Mouse (Mus musculus) layer of hippocampus, adult 9-11 months (tissue): ENCODE results near the gene Tedc2.
A peak's percentile ranks its signal among the peaks of the same experiment; 100 is the strongest.

Experiments
- DNase-seq: peaks from one replicate; pipeline ENCODE4 v3.0.0; 2022

The Tedc2 gene

DNA sequence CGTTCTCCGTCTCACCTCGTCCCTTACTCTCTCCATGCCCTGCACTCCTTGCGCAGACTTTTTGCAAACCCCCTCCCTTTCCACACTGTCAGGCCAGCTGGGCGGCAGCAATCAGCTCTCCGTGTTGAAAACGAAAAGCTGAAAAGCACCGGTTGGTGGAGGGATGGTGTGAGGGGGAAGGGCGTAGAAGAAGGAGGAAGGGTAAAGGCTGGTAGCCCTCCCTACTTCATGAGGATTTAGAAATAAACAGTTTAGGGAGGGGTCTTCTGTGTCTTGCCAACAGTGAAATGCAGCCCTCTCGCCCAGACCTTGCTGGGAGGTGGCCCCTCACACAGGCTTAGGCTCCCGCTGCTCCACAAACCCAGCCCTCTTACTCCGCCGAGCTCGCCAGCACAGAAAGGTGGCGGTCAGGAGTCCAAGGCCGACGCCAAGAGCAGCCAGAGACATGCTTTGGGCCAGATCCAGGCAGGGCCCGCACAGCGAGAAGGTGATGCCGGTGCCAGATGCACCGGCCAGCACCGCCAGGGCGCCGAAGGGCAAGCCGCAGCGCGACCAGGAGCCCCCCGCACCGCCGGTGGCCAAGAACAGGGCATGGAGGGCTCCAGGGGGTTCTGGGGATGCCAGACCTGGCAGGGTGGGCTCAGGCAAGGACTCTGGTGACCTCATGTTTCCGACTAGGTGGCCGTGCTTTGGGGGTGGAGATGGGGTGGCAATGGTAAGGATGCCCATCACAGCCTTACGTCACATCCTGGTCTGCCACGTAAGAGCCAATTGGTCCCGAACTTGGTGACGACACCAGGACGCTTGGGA, 8.8 kb downstream of the Tedc2 start:
- DNase-seq = peak; percentile 92

DNA sequence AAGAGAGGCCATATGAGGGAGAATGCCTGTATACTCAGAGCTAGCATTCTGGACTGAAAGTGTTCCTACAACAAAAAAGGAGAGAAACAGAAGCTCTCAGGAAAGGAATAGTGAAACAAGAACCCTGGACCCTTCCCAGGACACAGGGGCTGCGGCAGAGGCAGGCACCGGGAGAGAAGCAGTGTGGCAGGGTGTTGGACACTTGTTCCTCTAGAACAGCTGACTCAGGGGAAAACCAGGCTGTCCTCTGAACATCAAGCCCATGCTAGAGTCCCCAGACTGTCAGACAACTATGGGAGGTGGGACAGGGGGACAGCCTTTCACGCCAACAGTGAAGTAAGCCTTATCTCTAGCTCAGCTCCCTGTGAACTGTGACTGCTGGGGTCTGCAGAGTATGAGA, 10.1 kb downstream of the Tedc2 start:
- DNase-seq = no peak

DNA sequence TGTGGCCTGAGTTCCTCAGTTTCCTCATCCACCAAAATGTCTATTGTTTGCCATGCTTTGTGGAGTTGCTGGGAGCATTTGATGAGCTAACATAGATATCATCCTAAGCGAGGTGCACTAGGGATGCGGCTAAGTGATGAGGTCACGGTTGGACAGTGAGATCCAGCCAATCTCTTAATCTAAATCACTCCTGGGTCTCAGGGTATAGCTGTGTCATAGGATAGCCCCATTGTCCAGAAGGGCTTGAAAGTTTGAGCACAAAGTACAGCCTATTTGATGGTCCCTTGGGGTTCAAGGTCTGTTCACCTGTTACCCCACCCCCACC, 10.8 kb downstream of the Tedc2 start:
- no peak for DNase-seq

DNA sequence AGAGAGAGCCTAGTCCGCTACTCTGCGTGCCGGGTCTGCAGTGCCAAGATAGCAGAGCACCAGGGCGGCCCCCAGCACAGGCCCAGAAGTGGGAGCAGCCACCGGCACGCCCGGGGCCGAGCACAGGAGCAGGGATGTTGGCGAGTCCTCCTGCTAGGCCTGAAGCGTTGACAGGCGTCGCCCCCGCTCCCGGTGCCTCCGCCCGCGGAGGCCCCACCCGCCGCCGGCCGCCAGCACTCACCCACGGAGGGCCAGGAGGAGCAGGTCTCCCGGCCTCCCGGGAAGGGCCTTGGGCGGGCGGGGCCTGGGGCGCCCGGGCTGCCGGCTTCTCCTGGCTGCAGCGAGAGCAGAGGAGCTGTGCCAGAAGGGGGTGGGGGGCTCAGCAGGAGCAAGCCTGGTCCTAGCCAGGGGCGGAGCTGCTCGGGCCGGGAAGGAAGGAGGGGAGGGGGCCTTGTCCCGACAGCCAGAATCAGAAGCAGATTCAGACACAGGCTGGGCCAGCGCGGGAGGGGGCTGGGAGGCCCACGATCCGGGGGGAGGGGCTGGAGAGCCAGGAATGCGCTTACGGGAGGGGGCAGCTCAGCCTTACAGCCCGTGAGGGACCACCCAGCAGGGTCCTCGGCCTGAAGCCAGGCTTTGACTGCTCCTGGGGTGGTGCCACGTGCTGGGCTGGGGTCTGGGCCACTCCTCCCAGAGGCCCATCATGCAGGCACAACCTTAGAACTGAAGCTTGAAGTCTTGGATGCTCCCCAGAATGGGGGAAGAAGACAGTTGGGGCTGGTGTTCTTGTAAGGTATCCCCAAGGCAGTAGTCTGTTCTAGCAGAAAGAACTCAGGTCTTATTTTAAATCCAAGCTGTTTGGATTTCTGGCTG, 11.4 kb downstream of the Tedc2 start, which contains the start of gene Ntn3:
Ntn3 (minus strand) TSS at position 489 of the 873 bp plus-strand sequence.
- peak; percentile 38 for DNase-seq

DNA sequence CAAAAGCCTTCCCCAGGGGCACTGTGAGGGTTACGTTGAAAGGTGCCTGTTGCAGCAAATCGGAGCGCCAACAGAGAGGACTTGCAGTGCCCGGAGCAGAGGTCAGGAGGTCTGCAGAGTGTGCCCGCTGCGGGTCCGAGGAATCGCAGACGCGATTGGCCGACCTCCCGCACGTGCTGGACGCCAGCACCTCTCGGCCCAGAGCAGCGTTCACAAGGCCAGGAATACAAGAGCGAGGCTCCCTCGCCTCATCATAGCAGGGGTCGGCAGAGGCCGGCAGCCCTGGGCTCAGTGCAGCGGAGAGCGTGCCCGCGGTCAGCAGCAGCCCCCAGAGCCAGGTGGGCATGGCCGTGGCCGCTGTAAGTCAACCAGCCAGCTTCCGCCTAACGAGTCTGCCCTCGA, 12.0 kb downstream of the Tedc2 start:
- DNase-seq = no peak

DNA sequence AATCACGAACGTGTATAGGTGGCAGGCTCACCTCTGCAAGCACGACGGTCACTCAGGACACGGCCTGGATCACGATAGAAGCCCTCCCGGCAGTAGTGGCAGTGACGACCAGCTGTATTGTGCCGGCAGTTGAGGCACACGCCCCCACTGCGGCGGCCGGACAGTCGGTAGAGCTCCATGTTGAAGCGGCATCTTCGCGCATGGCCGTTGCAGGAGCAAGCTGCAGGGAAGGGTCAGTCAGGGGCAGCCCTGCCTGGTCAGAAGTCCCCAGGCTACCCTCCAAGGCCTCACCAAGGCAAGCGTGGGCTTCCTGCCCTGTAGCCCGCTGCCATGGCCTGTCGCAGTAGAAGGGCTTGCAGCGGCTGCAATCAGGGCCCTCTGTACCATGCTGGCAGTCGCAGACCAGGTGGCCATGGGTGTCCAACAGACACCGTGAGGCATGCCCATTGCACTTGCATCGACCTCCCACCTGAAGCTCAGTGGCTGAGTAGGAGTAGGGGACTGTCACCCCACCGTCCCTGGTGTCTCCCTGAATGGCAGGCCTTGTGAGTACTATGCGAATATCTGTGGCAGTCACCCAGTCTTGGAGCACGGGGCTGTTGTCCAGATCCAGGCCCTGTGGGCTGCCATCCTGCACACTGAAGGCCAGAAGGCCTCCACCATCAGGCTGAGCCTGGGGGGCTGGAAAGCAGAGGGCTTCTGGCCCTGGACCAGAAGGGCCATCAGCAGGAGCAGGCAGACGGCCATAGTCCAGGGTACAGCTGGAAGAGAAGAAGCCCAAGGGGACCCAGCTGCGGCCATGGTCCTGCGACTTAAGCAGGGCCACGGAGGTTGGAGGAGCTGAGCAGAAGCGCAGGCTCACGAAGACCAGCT, 12.6 kb downstream of the Tedc2 start:
- no peak for DNase-seq

DNA sequence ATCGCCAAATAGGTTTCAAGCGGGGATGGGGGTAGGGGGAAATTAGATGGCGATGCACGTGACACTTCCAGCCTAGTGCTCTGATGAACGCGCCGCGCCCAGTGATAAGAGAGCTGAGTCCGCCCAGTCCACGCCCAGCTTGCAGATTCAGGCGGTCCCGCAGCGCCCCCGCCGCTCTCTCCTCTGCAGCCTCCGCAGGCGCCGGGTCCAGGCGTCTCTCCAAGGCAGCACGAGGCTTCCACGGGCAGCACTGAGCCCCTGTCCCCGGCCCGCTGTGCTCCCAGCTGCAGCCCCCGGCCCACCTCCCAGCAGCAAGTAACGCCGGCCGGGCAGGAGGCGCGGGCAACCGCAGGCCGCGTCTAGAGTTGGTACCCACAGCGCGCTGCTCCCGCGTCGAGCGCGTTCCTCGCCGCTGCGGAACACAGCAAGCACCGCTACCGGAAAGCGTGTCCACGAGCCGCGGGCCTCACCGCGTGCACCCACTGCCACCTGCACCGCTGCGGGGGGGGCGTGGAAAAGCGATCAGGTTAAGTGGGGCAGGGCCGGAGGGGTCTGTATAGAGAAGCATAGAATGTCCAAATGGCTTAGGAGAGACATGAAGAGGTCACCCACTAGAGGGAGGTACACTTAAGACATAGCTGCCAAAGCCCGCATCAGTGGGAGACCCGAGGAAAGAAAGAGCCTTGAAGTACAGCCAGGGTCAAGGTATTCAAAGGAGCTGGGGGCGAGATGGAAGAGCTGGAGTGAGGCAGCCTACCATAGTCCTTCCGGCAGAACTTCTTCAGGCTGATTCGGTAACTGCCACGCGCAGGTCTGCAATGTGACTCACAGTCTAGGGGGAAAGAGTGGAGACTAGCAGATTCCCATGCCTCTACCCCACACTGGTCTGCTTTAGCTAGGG, 13.9 kb downstream of the Tedc2 start:
- peak; percentile 84 for DNase-seq

DNA sequence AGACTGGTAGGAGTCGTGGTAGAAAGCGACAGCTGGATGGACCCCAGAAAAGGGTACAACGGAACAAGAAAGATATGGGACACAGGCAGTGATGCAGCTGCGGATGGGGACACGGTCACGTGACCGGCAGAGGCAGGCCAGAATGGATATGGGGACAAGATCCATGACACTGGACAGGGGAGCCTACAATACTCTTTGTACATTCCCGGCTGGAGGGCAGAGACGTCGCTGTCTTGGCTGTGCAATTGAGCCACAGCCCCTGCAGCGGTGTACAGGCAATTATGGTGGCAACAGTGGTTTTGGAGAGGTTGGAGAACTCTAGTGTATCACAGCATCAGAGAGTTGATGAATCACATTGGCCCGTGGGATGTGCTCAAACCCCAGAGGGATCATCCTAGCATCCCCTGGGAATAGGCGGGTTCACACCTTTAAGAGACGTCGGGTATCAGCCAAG, 14.7 kb downstream of the Tedc2 start:
- DNase-seq = peak; percentile 75

DNA sequence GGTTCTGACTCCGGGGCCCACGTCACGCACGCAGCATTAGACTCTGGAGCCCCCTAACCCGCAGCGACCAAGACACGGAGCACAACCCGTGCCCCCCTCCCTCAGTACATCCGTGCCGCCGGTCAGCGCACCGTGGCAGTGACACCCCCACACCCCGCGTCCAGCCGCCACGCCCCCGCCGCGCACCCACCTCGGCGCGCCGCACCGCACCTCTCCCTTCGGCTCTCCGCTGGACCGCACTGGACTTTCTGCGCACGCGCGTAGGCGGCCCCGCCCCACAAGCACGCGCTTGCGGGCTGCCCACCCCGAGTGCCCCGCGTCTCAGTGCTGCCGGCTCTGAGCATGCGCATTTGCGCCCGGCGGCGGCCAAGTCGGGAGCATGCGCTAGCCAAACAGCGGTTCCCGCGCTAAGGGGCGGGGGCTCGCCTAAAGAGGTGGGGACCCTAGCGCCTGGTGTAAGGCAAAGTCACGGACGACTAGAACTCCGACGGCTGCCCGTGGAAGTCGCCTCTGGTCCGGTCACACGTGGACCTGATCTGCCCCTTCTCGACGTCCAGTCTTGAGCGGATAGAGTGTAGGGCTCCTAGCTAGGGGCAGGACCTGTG, 15.3 kb downstream of the Tedc2 start, which contains the start of gene Tbc1d24:
Tbc1d24 (minus strand) TSS at position 279 of the 605 bp plus-strand sequence.
- DNase-seq = peak; percentile 95

DNA sequence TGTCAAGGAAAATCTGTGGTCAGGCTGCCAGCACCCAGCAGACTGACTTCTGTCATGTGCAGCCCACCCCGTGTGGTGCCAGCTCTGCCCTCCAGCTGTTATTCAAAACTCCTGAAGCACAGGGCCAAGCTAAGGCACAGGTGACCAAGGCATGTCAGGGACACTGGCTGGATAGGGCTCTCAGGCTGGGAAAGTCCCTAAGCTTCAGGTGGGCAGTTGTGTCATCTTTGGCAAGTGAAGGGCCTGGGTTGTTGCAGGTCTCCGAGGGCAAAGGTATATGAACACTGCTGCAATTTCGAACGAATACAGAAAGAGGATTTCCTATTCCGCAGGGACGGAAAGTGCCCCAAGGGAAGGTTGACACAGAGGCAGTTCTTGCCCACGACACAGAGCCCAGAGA, 15.8 kb downstream of the Tedc2 start:
- DNase-seq = no peak

DNA sequence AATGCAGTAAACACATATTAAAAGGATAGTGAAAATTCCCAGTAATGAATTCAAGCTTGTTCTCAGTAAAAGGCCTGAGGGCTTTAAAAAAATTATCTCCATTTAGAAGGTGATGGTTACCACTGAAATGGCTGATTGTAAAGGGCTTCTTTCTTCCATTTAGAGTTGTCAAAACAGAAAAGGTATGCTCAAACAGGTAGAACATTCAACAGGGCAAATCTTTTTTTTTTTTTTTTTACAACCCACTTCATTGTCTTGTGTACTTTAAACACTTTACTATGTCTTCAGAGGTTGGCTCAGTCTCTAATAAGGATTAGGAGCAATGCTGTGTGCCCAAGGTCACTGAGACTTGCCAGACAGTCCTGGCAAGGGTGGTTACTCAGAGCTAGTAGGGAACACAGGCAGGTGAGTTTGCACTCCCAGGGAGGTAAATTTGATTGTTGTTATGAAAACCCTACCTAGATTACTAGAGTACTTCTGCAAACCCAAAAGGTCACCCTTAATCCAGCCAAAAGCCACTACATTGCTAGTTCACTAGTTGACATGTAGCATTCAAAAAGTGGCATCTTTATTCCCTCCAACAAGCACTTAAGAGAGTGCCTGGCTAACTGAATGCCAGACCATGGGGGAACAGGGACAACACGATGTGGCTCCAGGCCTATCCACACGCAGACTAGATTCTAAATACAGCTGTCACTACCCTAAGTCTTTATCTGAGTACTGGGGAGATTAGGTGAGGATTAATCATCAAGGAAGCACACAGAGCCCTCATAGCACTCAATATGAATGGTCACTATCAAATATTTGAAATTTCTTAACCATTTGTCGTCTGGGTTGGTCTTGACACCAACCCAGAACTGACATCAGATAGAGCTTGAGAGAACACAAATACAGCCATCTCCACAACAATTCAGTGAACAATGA, 16.8 kb downstream of the Tedc2 start:
- DNase-seq = no peak

DNA sequence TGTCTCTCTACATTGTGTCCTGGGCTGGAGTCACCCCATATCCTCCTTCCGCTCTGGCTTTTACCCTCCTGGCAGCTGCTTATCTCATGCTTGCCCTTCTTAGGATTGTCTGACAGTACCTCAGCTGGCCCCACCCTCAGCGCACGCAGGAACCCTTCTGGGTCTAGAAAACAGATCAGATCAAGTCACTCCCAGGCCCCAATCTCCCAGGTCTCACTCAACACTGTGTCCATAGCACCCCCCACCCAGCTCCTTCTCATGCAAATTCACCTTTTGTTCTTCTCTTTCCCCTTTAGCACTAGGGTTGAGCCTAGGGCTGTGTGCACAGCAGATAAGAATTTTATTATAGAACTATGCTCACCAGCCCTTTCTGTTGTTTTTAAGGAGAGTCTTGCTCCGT, 17.6 kb downstream of the Tedc2 start:
- DNase-seq = no peak

DNA sequence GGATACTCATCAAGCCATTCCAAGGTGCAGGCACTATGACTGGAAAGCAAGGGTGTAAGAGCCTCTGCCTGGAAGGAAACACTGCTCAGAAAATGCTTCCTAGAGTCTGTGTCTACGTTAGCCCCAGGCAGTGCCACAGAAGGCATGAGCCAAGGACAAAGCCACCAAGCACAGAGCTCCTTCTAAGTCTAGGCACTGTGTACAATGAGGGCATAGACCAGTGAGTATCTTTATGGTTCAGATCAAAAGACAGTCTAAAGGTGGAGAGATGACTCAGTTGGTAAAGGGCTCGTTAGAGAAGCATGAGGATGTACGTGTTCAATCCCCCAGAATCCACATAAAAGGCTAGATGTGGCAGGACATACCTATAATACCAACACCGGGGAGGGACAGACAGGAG, 19.6 kb downstream of the Tedc2 start:
- no peak for DNase-seq

DNA sequence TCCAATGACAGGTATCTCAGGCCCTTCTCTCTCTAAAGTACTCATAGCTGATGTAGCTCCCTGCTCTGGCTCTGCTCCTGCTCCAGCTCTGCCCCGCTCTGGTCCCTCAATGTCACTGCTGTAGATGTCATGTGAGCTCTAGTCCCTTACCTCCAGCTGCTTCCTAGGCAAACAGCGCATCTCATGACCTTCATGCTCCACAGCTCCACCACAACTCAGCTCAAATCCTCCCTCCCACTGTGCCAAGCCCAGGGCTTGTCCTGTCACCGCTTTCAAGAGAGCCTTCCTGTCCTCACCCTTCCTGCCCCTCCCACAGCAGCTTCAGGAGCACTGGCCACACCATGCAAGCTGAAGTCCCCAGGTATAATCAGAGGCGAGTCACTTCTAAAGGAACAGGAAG, 20.9 kb downstream of the Tedc2 start:
- no peak for DNase-seq

DNA sequence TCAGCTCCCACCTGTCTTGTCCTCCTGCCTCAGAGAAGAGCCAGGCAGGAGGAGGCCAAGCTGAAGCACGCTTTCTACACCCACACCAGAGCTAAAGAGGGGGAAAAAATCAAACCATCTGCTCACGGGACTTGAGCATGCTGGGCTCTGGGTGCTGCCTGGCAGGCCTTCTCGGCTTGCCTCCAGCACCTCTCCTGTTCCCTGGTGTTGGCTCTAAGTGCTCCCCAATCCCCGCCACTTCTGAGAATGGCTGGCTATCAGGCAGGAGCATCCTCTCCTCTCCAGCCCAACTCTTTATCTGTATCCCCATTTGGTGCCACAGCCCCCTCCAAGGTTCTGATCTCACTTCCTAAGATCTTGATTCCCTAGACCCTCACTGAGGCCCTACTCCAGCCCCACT, 21.4 kb downstream of the Tedc2 start:
- DNase-seq = peak; percentile 90

DNA sequence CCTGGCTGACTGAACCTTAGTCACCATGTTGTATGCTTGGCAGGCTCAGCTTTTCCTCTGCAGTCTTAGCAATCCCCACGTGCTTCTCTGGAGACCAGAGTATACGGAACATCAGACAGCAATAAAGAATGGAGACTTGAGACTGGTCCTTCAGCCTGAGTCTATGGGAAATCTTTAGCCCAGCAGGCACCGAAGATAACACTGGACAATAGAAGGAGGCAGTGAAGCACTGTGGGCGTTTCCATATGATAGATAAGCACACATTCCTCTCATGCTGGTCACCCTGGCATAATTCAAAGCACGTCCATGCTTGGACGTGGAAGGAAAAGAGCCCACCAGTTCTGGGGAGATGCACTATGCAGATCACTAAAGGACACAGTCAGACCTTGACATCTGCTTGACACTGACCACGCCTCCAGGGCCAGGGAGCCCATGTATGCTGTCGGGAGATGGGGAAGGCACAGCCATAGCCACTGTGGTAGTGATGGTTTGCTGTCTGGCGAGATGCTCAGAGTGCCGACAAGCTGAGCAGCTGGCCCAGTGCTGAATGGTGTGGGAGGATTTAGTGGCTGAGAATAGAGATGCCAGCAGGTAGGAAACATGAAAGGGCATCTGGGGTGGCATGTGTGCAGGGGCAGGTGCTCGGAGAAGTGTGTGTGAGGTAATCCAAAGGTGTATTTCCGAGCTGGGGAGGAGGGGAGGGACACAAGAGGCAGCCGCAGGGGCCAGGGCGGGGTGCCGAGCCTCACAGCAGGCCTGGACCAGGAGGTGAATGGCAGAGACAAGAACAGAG, 23.4 kb downstream of the Tedc2 start:
- peak; percentile 78 for DNase-seq

DNA sequence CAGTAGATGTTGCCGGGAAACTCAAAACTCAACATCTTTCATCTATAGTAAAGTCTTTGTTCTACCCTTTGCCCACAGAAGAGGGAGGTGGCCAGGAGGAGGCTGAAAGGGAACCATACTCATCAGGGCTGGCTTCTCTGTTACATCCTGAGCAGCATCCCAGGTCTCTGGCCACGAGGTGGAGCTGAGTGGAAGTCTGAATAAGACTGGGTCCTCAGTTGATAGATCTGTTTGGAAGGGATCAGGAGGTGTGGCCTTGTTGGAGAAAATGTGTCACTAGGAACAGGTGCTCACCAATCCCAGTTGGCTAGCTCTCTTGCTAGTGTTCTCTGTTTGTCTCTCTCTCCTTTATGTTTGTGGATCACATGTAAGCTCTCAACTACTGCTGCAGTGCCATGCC, 25.3 kb downstream of the Tedc2 start:
- no peak for DNase-seq

DNA sequence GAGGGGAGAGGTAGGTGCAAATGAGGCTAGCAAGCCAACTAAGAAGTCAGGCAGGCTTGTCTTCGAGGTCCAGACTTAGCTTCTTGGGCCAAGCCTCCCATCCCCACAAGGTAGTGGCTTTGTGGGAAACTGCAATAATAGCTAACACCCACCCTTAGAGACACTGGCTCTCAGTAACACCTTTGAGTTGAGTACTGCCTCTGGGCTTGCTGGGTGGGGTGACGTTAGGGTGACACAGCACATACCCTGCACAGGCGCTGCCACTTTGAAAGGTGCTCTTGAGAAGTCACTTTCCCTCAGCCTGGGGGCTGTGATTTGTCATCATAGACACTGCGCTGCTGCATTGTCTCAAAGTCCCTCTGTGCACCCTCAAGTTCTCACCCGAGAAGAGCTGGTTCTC, 26.9 kb downstream of the Tedc2 start:
- DNase-seq = no peak

DNA sequence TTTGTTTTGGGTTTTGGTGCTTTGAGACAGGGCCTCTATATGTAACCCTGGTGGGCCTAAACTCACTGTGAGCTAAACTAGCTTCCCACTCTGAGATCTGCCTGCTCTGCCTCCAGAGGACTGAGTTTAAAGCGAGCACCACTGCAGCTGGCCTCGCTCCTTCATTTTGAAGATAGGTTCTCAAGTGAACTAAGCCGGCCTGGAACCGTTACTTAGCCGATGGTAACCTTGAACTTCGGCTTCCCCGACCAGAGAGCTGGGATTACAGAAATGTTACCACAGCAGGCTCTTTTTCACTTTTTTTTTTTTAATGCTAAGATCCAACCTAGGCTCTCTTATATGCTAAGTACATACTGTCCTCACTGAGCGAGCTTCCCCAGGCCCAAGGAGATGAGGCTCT, 27.4 kb downstream of the Tedc2 start:
- no peak for DNase-seq

DNA sequence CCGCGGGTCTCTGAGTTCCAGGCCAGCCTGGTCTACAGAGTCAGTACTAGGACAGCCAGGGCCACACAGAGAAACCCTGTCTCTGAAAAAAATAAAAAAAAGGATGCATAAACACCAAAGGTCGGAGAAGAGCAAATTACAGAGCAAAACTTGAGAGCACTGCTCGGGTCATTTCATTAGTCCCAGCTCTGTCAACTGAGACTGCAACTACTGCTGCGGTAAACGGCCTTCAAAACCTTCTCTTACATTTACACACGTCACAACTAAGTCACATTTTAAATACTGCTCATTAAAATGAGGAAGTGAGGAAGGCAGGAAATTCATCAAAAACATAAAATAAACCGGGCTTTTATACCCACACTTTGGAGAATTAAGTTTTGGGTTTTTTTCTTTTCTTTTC, 27.8 kb downstream of the Tedc2 start:
- no peak for DNase-seq
